Mouse (Mus musculus): ENCODE measurements around the gene Psmd8.
"Not testable (repeated sequence)": the region's sequence is repeated elsewhere in the genome, so short reads cannot be mapped to it uniquely, and the experiment has no call there.

Psmd8 gene

DNA sequence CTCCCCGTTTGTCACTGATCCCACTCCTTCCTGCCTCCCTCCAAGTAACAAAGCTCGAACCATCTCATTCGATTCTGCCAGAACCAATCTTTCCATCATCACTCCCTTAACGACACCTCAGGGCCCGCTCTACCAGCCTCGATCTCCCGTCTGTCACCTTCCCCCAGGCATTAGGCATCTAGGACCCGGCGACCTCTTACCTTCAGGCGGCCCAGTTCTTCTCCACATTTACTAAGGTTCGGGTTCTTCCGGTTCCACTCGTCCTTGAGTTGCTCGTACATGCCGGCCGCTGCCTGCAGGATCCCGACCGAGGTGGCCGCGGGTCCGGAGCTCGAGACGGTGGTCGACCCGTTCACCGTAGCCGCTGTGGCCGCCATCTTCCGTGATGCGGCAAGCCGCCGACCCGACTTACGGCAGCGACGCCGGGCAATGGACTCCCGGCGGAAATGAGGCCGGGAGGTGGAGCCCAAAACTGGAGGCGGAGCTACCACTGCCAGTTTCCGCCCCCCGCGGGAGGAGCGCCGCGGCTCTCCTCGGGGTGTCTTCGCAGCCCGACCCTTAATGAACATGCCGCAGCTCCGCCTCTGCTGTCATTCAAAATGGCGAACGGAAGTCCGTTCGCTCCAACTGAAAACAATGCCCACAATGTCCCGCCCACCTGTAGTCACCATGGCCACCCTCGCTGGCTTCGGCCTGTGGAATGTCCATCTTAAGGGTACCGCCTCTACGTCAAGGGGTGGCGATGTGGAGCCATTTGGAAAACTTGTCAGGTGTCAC, at the start of gene Psmd8:
Psmd8 (minus strand) TSS at position 625 of the 777 bp plus-strand sequence.
- peak; percentile 94 for DNase-seq

DNA sequence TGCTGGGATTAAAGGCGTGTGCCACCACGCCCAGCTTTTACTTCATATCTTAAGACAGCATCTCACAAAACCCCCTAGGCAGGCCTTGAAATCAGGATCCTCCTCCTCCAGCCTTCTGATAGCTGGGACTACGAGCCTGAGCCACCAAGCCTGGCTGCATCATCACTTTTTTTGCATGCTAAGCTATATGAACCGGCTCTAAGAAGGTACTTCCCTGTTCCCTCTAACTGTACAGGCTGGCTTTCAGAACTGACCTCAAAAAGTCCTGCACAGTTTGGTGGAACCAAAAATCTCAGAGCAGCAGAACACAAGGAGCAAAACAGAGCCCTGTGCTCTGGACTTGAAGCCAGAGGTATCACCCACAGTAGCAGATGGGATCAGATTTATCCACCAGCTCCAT, 47.7 kb upstream of the Psmd8 start:
- DNase-seq: no peak

DNA sequence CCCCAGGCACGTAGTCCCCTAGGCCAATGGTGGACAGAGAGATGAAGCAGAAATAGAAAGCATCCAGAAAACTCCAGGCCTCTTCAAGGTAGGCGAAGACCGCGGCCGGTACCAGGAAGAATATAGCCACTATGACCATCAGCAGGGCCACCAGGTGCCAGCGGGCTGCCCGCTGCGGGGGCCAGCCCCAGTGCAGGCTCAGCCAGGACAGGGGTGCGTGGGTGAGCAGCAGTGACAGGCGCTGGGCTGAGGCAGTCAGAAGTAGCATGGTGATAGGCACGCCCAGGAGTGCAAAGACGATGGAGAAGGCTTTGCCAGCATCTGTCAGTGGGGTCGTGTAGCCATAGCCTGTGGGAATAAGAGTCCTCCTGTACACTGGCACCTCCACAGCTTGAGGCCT, 45.0 kb upstream of the Psmd8 start:
- DNase-seq: no peak

DNA sequence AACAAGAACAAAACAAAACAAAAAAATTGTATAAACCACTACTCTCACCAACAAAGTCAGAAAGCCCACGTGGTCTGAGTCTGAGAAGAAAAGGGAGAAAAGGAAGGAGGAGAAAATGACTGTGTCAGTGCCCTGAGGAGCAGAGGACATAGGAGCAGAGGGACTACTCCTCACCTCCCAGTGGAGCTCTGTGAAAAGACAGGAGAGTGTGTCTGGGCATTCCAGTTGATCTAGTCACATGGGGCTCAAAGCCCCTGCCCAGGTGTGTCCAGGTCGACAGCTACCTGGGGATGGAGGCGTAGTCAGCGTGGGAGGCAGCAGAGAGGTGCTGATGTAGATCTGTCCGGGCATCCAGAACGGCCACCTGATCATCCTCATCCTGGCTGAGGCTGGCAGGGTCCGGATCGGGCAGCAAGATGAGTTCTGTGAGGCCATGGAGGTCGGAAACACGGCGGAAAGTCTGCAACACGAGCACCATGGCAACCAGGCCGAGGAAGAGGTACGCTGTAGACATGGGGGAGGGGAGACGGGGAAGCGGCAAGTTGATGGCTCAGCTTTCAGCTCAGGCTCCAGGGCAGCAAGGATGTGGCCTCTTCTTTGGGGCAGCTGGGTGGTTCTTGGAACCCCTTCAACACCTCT, 44.4 kb upstream of the Psmd8 start:
- no peak for DNase-seq

DNA sequence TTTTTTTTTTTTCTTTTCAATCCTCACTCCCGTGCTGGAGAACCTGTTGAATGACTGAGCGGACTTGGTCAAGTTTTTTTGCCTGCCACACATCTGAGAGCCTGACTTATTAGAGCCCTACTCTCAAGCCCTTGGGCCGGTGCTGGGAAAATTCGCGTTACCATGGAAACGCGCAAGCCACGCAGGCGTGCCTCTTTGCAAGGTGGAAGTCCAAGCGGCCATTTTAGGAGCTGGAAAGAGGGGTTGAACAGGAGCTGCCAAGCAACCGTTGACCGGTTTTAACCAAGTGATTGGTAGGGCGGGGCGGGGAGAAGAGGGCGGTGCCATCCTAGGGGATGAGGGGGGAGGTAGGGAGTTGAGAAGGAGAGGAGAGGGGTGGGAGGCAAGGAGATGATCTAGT, 34.3 kb upstream of the Psmd8 start:
- no peak for DNase-seq

DNA sequence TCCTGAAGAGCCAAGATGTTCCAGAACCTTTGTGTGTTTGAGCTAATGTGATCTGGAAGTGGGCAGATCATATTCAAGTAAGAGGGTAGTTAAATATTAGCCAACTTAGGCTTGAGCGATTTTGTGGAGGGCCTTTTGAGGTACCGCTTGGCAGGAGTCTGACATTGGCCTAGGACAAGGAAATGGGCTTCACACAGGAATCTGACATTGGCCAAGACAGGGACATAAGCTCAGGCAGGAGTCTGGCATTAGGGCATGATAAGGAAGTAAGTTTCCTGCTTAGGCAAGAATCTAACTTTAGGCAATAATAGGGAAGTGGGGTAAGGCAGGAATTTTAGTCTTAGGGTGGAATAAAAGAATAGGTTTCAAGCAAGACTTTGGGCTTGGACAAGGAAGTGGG, 33.7 kb upstream of the Psmd8 start:
- DNase-seq: no peak

DNA sequence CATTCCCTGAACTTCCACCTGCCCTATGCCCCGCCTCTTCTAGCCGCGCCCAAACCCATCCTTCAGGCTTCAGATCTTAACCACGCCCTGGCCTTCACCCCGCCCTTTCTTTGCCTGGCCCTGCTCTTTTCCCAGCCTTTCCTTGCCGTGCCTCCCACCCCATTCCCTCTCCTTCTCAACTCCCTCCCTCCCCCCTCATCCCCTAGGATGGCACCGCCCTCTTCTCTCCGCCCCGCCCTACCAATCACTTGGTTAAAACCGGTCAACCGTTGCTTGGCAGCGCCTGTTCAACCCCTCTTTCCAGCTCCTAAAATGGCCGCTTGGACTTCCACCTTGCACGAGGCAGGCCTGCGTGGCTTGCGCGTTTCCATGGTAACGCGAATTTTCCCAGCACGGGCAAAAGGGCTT, 33.2 kb upstream of the Psmd8 start, which contains the start of gene Catsperg1:
Catsperg1 (minus strand) TSS at position 361 of the 408 bp plus-strand sequence.
- DNase-seq: no peak

DNA sequence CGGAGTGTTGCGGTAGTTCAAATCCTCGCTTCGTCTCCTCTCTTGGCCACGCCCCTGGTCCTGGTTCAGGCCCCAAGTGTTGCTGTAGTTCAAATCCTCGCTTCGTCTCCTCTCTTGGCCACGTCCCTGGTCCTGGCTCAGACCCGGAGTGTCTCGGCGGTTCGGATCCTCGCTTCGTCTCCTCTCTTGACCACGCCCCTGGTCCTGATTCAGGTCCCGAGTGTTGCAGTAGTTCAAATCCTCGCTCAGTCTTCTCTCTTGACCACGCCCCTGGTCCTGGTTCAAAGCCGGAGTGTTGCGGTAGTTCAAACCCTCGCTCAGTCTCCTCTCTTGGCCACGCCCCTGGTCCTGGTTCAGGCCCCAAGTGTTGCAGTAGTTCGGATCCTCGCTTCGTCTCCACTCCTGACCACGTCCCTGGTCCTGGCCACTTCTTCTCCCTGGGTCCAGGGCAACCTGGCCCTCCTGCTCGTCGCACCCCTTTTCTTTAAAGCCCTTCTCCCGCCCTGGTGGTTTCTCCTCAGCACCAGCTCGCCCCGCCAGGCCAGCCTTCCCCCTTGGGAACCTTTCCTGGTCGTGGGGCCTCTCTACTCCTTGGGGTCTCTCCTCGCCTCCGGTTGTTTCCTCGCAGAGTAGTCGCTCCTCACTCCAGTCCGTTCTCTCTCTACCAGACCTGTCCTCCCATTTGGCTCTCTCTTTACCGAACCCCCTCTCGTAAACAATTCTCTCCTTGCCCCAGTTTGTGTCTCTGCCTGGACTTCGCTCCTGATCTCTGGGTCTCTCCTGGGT, 32.5 kb upstream of the Psmd8 start:
- not testable (repeated sequence) for DNase-seq

DNA sequence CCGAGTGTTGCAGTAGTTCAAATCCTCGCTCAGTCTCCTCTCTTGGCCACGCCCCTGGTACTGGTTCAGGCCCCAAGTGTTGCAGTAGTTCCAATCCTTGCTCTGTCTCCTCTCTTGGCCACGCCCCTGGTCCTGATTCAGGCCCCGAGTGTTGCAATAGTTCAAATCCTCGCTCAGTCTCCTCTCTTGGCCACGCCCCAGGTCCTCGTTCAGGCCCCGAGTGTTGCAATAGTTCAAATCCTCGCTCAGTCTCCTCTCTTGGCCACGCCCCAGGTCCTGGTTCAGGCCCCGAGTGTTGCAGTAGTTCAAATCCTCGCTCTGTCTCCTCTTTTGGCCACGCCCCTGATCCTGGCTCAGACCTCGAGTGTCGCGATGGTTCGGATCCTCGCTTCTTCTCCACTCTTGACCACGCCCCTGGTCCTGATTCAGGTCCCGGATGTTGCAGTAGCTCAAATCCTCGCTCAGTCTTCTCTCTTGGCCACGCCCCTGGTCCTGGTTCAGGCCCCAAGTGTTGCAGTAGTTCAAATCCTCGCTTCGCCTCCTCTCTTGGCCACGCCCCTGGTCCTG, 31.8 kb upstream of the Psmd8 start:
- DNase-seq: no peak

DNA sequence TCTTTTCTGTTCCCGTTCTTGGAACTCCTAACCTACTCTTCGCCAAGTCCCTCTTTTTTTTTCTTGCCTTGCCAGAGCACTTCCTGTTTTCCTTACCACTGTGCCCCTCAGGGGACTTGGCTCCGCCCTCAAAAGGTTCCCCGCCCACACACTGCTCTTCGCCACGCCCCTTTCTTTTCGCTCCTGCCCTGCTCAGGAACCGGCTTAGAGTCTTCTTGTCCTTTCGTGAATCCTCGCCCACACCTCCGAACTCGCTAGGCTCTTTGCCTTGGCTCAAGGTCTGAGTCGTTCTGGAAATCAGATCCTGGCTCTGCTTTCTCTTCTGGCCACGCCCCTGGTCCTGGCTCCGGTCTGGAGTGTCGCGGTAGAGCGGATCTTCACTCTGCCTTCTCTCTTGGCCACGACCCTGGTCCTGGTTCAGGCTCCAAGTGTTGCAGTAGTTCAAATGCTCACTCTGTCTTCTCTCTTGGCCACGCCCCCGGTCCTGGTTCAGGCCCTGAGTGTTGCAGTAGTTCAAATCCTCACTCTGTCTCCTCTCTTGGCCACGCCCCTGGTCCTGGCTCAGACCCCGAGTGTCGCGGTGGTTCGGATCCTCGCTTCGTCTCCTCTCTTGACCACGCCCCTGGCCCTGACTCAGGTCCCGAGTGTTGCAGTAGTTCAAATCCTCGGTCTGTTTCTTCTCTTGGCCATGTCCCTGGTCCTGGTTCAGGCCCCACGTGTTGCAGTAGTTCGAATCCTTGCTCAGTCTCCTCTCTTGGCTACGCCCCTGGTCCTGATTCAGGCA, 31.1 kb upstream of the Psmd8 start:
- peak; percentile 28 for DNase-seq

DNA sequence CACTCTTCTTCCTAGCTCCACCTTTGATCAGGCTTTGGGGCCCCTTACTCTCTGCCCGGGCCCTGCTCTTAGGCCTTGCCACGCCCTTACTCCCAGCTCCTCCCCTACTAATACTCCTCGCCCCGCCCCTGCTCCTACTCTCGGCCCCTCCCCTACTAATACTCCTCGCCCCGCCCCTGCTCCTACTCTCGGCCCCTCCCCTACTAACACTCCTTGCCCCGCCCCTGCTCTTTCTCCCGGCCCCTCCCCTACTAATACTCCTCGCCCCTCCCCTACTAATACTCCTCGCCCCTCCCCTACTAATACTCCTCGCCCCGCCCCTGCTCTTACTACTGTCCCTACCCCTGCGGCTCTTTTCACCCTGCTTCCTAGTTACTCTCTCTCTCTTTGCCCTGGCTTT, 30.5 kb upstream of the Psmd8 start:
- DNase-seq: not testable (repeated sequence)

DNA sequence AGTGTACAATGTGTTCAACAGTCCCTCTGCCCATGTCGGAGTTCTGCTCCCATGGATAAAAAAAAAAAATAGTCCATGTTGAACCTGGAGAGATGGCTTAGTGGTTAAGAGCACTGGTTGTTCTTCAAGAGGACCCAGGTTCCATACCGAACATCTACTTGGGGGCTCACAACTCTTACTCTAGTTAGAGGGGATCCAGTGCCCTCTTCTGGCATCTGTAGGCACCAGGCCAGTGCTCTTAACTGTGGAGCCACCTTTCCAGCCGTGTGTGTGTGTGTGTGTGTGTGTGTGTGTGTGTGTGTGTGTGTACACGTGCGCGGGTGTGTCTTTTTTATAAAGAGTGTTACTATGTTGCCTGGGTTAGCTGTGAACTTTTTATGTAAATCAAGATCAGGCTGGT, 22.1 kb upstream of the Psmd8 start:
- DNase-seq: no peak

DNA sequence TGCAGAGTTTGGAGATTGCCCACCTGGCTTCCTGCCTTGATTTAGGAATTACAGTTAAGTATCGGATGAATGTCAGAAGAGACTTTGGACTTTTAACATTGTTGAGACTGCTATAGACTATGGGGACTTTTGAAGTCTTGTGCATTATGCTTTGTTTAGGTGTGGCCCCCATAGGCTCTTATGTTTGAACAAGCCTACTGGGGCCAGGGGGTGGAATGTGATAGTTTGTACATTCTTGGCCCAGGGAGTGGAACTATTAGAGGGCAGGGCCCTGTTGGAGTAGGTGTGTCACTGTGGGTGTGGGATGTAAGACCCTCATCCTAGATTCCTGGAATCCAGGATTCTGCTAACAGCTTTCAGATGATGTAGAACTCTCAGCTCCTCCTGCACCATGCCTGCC, 13.7 kb upstream of the Psmd8 start:
- DNase-seq: not testable (repeated sequence)

DNA sequence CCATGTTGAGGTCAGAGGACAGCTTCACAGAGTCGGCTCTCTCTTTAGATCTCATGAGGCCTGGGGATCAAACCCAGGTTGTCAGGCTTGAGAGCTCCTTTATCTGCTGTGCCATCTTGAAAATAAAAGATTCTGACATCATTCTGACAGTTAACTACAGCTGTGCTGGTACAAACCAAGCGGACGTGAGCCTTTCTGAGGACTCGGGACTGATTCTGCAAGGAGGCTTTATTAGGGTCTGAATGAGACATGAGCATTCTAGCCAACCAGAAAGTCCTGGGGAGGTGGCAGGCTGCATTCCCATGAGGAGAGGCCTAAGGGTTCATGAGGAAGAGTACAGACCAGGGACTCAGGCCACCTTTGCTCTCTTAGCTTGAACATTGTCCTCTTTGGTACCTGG, 822 bp upstream of the Psmd8 start:
- DNase-seq: peak; percentile 17

DNA sequence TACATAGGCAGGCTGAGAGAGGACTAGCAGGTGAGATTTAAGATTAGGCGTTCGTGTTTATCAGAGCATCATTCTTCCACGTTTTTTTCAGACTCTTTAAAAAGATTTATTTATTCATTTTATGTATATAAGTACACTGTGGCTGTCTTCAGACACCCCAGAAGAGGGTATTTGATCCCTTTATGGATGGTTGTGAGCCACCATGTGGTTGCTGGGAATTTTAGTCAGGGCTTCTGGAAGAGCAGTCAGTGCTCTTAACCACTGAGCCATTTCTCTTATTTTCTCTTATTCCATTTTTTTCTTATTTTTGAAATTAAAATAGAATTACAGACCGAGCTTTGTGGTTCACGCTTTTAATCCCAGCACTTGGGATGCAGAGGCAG, 344 bp upstream of the Psmd8 start:
- no peak for DNase-seq

DNA sequence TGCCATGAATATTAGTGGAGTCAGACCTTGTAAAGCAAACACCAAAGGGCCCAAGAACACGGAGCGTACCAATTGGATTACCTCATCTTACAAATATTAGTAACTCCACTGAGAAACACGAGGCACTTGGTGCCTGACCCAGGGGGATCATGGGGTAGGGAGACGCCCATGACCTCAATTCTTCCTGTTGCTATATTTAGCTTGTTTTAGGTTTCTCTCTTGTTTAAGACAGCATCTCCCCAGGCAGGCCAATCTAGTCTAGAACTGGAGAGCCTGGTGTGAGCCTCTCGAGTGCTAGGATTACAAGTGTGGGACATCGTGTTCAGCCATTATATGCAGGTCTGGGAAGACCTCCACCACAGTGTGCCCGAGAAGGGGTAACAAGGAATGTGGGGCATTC, 1.2 kb downstream of the Psmd8 start:
- peak; percentile 13 for DNase-seq

DNA sequence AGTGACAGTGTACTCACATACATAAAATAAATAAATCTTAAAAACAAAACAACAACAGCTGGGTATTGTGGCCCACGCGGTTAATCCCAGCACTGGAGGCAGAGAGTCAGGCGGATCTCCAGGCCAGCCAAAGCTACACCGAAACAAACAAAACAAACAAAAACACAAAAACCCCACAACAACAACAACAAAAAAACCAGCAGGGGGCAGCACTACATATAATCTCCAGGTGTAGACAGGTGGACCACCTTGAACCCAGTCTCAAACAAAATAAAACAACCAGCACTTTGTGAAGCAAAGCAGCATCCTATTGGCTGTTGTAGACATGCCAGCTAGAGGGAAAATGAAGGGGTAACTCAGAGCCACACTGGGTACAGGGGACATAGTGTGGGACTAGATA, 2.4 kb downstream of the Psmd8 start:
- DNase-seq: peak; percentile 21

DNA sequence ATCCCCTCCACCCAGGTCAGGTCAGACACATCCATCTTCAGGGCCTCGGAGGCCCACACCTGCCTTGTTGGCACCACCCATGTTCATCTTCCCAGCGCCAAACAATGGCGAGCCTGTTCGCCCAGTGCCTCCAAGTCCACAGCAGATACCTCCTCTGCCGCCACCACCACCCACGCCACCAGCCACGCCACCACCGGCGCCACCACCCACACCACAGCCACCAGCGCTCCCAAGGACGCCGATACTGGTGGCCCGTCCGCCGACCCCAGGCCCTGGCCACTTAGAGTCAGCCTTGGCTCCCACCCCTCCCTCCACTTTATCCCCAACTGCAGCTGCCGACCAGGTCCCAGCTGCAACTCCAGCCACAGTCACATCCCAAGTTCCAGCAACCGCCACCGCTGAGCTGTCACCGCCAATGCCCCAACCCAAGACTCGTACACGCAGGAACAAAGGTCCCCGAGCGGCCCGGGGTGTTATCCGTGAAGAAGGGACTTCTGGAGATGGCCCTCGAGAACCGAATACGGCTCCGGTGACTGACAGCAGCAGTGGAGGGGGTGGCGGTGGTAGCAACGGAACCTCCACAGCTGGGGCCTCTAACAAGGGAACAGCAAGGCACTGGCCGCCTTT, 8.0 kb downstream of the Psmd8 start:
- no peak for DNase-seq

DNA sequence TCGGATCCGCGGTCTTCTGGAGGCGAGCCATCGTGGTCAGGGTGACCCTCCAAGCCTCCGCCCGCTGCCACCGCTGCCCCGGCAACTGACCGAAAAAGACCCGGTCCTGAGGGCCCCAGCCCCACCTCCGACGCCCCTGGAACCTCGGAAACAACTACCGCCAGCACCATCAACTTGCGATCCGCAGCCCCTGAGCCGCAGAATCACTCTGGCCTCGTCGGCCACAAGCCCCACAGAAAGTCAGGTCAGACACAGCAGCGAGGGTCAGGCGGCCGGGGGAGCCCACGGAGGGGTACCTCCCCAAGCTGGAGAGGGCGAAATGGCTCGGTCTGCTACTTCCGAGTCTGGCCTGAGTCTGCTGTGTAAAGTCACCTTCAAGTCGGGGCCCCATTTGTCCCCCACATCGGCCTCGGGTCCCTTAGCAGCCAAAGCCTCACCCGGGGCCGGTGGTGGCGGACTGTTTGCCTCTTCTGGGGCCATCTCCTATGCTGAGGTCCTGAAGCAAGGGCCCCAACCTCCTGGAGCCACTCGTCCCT, 8.9 kb downstream of the Psmd8 start:
- no peak for DNase-seq

DNA sequence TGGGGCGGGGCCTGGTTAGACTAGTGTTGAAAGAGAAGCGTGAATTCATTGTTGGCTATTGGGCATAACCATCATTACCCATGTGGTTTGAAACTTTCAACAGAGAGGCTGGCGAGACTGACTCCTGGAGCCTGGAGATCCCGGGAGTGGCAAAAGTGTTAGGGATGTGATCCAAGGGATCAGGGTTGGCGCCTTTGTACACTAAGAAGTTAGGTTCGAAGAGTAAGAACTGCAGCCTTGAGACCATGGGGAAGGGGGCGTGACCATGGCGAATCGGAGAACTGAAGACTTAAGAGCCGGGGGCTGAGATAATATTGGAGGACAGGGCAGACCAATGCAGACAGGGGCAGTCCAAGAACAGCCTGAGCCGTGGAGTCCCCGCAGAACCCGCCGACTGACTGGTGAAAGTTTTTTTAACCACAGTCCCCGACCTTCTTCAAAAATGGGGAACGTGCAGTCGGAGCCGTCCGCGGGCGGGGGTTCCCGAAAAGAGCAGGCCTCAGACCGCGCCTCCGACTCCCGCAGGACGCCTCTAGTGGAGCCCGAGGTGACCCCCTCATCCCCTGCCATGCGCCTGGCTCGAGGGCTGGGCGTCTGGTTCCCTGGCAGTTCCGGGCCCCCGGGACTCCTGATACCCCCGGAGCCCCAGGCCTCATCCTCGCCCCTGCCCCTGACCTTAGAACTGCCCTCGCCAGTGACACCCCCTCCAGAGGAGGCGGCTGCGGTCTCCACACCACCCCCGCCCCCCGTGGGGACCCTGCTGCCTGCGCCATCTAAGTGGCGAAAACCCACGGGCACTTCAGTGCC, 9.5 kb downstream of the Psmd8 start:
- DNase-seq: no peak
